Mouse (Mus musculus) CD4-positive helper T cell, adult 2 months (primary cell): Measurements from ENCODE around the gene Ip6k3.

Experiments used
- DNase-seq: peaks from one replicate; pipeline ENCODE4 v3.0.0-alpha.2; 2012; ENCODE audit warnings: low read depth, missing footprints, low spot score

Ip6k3 gene

GRCm38 (mm10) chr17:27152976-27153723, 14.4 kb downstream of the Ip6k3 start:
- no peak for DNase-seq

- DNase-seq, result peak; percentile 21
Observed at GRCm38 (mm10) chr17:27151411-27151810, 16.2 kb downstream of the Ip6k3 start.

- no peak for DNase-seq
Observed at GRCm38 (mm10) chr17:27150871-27151270, 16.7 kb downstream of the Ip6k3 start.

GRCm38 (mm10) chr17:27146323-27146923, 21.2 kb downstream of the Ip6k3 start:
- no peak for DNase-seq

- DNase-seq, result no peak
Observed at GRCm38 (mm10) chr17:27144152-27144551, 23.4 kb downstream of the Ip6k3 start.

- no peak for DNase-seq
Observed at GRCm38 (mm10) chr17:27141971-27142450, 25.6 kb downstream of the Ip6k3 start.

- no peak for DNase-seq
Observed at GRCm38 (mm10) chr17:27140262-27140661, 27.3 kb downstream of the Ip6k3 start.

- no peak for DNase-seq
Observed at GRCm38 (mm10) chr17:27139304-27139703, 28.3 kb downstream of the Ip6k3 start.

- no peak for DNase-seq
Observed at GRCm38 (mm10) chr17:27138396-27138795, 29.2 kb downstream of the Ip6k3 start.

- no peak for DNase-seq
Observed at GRCm38 (mm10) chr17:27134715-27135114, 32.9 kb downstream of the Ip6k3 start.

GRCm38 (mm10) chr17:27134187-27134586, 33.4 kb downstream of the Ip6k3 start:
- DNase-seq, result no peak

GRCm38 (mm10) chr17:27133551-27134141, 33.9 kb downstream of the Ip6k3 start, which contains the start of gene Uqcc2:
TSS of gene Uqcc2 (minus strand) at chr17:27133916.
- peak; percentile 97 for DNase-seq

- no peak for DNase-seq
Observed at GRCm38 (mm10) chr17:27132238-27132637, 35.4 kb downstream of the Ip6k3 start.

GRCm38 (mm10) chr17:27131240-27131665, 36.3 kb downstream of the Ip6k3 start:
- DNase-seq, result no peak

GRCm38 (mm10) chr17:27130246-27130645, 37.3 kb downstream of the Ip6k3 start:
- no peak for DNase-seq

GRCm38 (mm10) chr17:27129819-27130218, 37.8 kb downstream of the Ip6k3 start:
- DNase-seq, result no peak

- no peak for DNase-seq
Observed at GRCm38 (mm10) chr17:27129291-27129690, 38.3 kb downstream of the Ip6k3 start.

GRCm38 (mm10) chr17:27128189-27128588, 39.4 kb downstream of the Ip6k3 start:
- no peak for DNase-seq

GRCm38 (mm10) chr17:27126974-27127373, 40.6 kb downstream of the Ip6k3 start:
- no peak for DNase-seq

GRCm38 (mm10) chr17:27125669-27126202, 41.9 kb downstream of the Ip6k3 start:
- no peak for DNase-seq

- peak; percentile 72 for DNase-seq
Observed at GRCm38 (mm10) chr17:27125185-27125584, 42.4 kb downstream of the Ip6k3 start.

- no peak for DNase-seq
Observed at GRCm38 (mm10) chr17:27123813-27124375, 43.7 kb downstream of the Ip6k3 start.
